Mouse (Mus musculus): ENCODE results near the gene Frmd4b.

DNA sequence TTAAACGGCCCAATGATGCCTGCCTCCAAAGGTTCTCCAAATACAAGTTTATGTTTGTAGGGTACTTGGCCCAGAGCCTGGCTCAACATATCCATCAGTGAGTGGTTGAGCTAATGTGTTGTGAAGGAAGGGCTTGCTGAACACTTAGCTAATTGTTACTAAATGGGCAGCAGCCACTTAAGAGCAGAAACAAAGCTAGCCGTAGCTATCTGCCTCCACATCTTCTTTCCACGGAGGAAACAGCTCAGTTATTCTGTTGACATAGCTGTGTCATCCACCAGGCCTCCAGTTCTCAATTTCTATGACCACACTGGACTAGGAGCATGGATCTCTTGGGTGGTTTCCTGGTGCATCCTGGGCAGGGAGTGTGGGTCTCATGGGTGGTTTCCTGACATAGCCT lies 302.0 kb downstream of the Frmd4b start:
- TF ChIP-seq CTCF (IDR thresholded peaks at IDR 0.05; ENCODE audit: extremely low read depth, insufficient read length, insufficient replicate concordance, low read depth, low read length) (no peak), POLR2A (IDR thresholded peaks at IDR 0.05; ENCODE audit: low read depth, low read length) (no peak)

Data from small intestine, adult 2 months (tissue).